Mouse (Mus musculus): ENCODE measurements around the gene Tspyl4.
A peak's percentile ranks its signal among the peaks of the same experiment; 100 is the strongest.

Tspyl4 gene

GRCm38 (mm10) chr10:34320809-34321208, 23.6 kb downstream of the Tspyl4 start:
- no peak for DNase-seq (ENCODE audit: low read depth, low spot score)

- peak; percentile 26 for DNase-seq (ENCODE audit: low read depth, low spot score)
Observed at GRCm38 (mm10) chr10:34326701-34327100, 29.5 kb downstream of the Tspyl4 start.

DNA sequence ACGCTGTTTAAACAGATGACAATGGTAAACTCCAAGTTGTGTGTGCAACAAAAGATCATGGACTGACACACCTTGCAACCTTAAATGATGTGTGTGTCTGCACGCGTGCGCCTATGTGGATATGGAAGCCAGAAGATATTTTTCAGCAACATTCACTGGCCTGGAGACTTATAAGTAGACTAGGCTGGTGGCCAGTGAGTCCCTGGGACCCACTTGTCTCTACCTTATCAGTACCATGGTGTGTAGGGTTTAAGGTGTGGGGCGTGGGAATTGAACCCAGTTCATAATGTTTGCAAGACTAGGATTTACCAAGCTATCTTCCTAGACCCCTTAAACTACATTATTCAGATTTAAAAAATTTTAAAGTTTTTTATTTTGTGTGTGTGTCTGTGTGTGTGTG, 29.9 kb downstream of the Tspyl4 start:
- DNase-seq (ENCODE audit: low read depth, low spot score): no peak

GRCm38 (mm10) chr10:34328310-34328709, 31.1 kb downstream of the Tspyl4 start:
- peak; percentile 71 for DNase-seq (ENCODE audit: low read depth, low spot score)

- DNase-seq (ENCODE audit: low read depth, low spot score): no peak
Observed at GRCm38 (mm10) chr10:34341014-34341413, 43.8 kb downstream of the Tspyl4 start.

GRCm38 (mm10) chr10:34341886-34342285, 44.6 kb downstream of the Tspyl4 start:
- no peak for DNase-seq (ENCODE audit: low read depth, low spot score)
